In genomic region chr2:135571599-135571998, GRCm38 (mm10) we compare ENCODE assay signal across 17 mouse cellular contexts.
DNase-seq lines count a peak whose midpoint lies in the region; ATAC-seq and TF ChIP-seq lines count a peak whose summit lies in the region.
"Had no signal": no experiment of that assay in that cellular context is flagged by ENCODE, and none has a peak within 500 bp of the region (broad histone marks: within the 10 kb centered on the region; RNA-seq: fewer than 3 reads in every experiment).

No protein-coding gene starts in this region.

- TF ChIP-seq CTCF in lung, adult 2 months (IDR thresholded peaks at IDR 0.05; ENCODE audit: insufficient read depth, low read length), result no peak
- TF ChIP-seq CTCF in heart, postnatal 0 days (IDR thresholded peaks at IDR 0.05; ENCODE audit: low read depth), result no peak
- TF ChIP-seq CTCF in stomach, postnatal 0 days (IDR thresholded peaks at IDR 0.05; ENCODE audit: low read depth), result no peak

- ATAC-seq in heart, postnatal 0 days (ENCODE audit: insufficient read depth, low read depth), result peak; percentile 76
- peak; percentile 87 for ATAC-seq in stomach, postnatal 0 days (ENCODE audit: low FRiP score, low TSS enrichment)
- ATAC-seq in kidney, embryonic 14.5 days (ENCODE audit: low FRiP score, low TSS enrichment), result no peak
- ATAC-seq: CD4-positive, CD25-positive, alpha-beta regulatory T cell, adult 4 months; midbrain, embryonic 16.5 days had no signal

- H3K9ac ChIP-seq in heart, postnatal 0 days (replicated peaks; ENCODE audit: low read depth, low read length), result no peak overlapping the region
- H3K9ac ChIP-seq in stomach, postnatal 0 days (ENCODE audit: low read length), result no peak overlapping the region
- H3K9ac ChIP-seq in kidney, embryonic 14.5 days (ENCODE audit: low read depth, low read length), result no peak overlapping the region
- H3K9ac ChIP-seq: embryonic facial prominence, embryonic 13.5 days; liver, embryonic 13.5 days had no signal

- TF ChIP-seq EP300 in heart, postnatal 0 days (IDR thresholded peaks at IDR 0.05; ENCODE audit: low read depth), result 0 out of 2 replicates have a peak, but pooled peaks have one; percentile 67
- TF ChIP-seq EP300 in stomach, postnatal 0 days (optimal IDR thresholded peaks at IDR 0.05), result no peak

- H3K36me3 ChIP-seq in heart, postnatal 0 days (replicated peaks; ENCODE audit: control insufficient read depth, insufficient read depth, low read length), result no peaks in the 10 kb centered on the region
- H3K36me3 ChIP-seq in stomach, postnatal 0 days (ENCODE audit: control insufficient read depth, insufficient read depth, low read length), result no peaks in the 10 kb centered on the region
- no peaks in the 10 kb centered on the region for H3K36me3 ChIP-seq in kidney, embryonic 14.5 days (ENCODE audit: control insufficient read depth, insufficient read depth, low read length)
- H3K36me3 ChIP-seq: embryonic facial prominence, embryonic 13.5 days; hindbrain, embryonic 10.5 days; liver, embryonic 13.5 days had no signal

- DNase-seq in lung, adult 18-20 months, result peak; percentile 58 to 73
- no peak for DNase-seq in lung, adult 2 months
- DNase-seq in heart, postnatal 0 days (ENCODE audit: low spot score), result no peak
- DNase-seq in lung, postnatal 10 days, result peak; percentile 59
- peak; percentile 36 for DNase-seq in stomach, postnatal 0 days (ENCODE audit: low spot score)
- DNase-seq in B cell, adult 2 months, result no peak
- DNase-seq in layer of hippocampus, adult 18-20 months (ENCODE audit: low spot score in 2 of 2), result no peak
- DNase-seq: cerebellum, adult 2 months; gastrocnemius, postnatal 25 days; liver, embryonic 13.5 days; right cerebral cortex, postnatal 25 days had no signal

- H3K27ac ChIP-seq in heart, postnatal 0 days (ENCODE audit: low read depth), result peak overlapping the region; percentile 84
- no peak overlapping the region for H3K27ac ChIP-seq in stomach, postnatal 0 days (replicated peaks)
- no peak overlapping the region for H3K27ac ChIP-seq in kidney, embryonic 14.5 days (ENCODE audit: low read depth, low read length)
- H3K27ac ChIP-seq: embryonic facial prominence, embryonic 13.5 days; hindbrain, embryonic 10.5 days; liver, embryonic 13.5 days had no signal

- peaks cover 12% of the 10 kb centered on the region for H3K4me1 ChIP-seq in lung, adult 2 months (ENCODE audit: control insufficient read depth, insufficient read depth, low read length)
- H3K4me1 ChIP-seq in heart, postnatal 0 days (ENCODE audit: control insufficient read depth, insufficient read depth), result peaks cover 3% of the 10 kb centered on the region; the same call in 1 of the 2 replicates
- no peaks in the 10 kb centered on the region for H3K4me1 ChIP-seq in stomach, postnatal 0 days (replicated peaks; ENCODE audit: control insufficient read depth, insufficient read depth)
- no peaks in the 10 kb centered on the region for H3K4me1 ChIP-seq in kidney, embryonic 14.5 days (ENCODE audit: control insufficient read depth, insufficient read depth, low read length)
- H3K4me1 ChIP-seq: liver, embryonic 13.5 days had no signal

- H3K4me2 ChIP-seq in heart, postnatal 0 days (ENCODE audit: low read depth, low read length), result no peak overlapping the region
- H3K4me2 ChIP-seq in stomach, postnatal 0 days (replicated peaks; ENCODE audit: low read depth), result no peak overlapping the region
- no peak overlapping the region for H3K4me2 ChIP-seq in kidney, embryonic 14.5 days (replicated peaks; ENCODE audit: low read depth, low read length)
- H3K4me2 ChIP-seq: embryonic facial prominence, embryonic 13.5 days; liver, embryonic 13.5 days had no signal

- H3K4me3 ChIP-seq in lung, adult 2 months (replicated peaks; ENCODE audit: extremely low read depth, low read depth, low read length), result no peak overlapping the region
- no peak overlapping the region for H3K4me3 ChIP-seq in heart, postnatal 0 days (ENCODE audit: low read depth, low read length)
- no peak overlapping the region for H3K4me3 ChIP-seq in stomach, postnatal 0 days (ENCODE audit: low read depth, low read length)
- no peak overlapping the region for H3K4me3 ChIP-seq in kidney, embryonic 14.5 days (ENCODE audit: low read length)
- H3K4me3 ChIP-seq: embryonic facial prominence, embryonic 13.5 days; hindbrain, embryonic 10.5 days; liver, embryonic 13.5 days; megakaryocyte, embryonic 14.5 days had no signal

- no peak for TF ChIP-seq POLR2A in lung, adult 2 months (IDR thresholded peaks at IDR 0.05; ENCODE audit: borderline replicate concordance, extremely low read depth, low read depth, low read length)

- no peaks in the 10 kb centered on the region for H3K9me3 ChIP-seq in heart, postnatal 0 days (replicated peaks; ENCODE audit: control insufficient read depth, low read length)
- H3K9me3 ChIP-seq in stomach, postnatal 0 days (ENCODE audit: control insufficient read depth, low read length), result no peaks in the 10 kb centered on the region
- H3K9me3 ChIP-seq in kidney, embryonic 14.5 days (ENCODE audit: control insufficient read depth, low read length), result no peaks in the 10 kb centered on the region
- H3K9me3 ChIP-seq: embryonic facial prominence, embryonic 13.5 days; hindbrain, embryonic 10.5 days; liver, embryonic 13.5 days; megakaryocyte, embryonic 14.5 days had no signal

- 54% methylated on average over 5 of the region's 5 CpGs for WGBS in lung, adult 2 months
- 60% methylated on average over 5 of the region's 5 CpGs for WGBS in heart, postnatal 0 days
- 58% methylated on average over 5 of the region's 5 CpGs for WGBS in stomach, postnatal 0 days
- 84% methylated on average over 5 of the region's 5 CpGs for WGBS in kidney, embryonic 14.5 days

- no peaks in the 10 kb centered on the region for H3K27me3 ChIP-seq in heart, postnatal 0 days (ENCODE audit: control insufficient read depth, insufficient read depth, low read length)
- no peaks in the 10 kb centered on the region for H3K27me3 ChIP-seq in stomach, postnatal 0 days (ENCODE audit: control insufficient read depth, insufficient read depth, low read length)
- no peaks in the 10 kb centered on the region for H3K27me3 ChIP-seq in kidney, embryonic 14.5 days (ENCODE audit: control insufficient read depth, insufficient read depth, low read length)
- H3K27me3 ChIP-seq: embryonic facial prominence, embryonic 13.5 days; liver, embryonic 13.5 days; megakaryocyte, embryonic 14.5 days had no signal

Comparison
In these comparisons a context has a peak if more than half of its experiments do, and no peak if none do; other contexts are left out.
1. DNase-seq: peak in lung, adult 18-20 months (2 of 2), lung, postnatal 10 days (single experiment) and stomach, postnatal 0 days (single experiment); none in lung, adult 2 months (single experiment), heart, postnatal 0 days (single experiment), B cell, adult 2 months (0 of 2) and layer of hippocampus, adult 18-20 months (0 of 2).